Mouse (Mus musculus) hindbrain, postnatal 0 days (tissue): ENCODE data around the gene Grhpr. TPM values are rescaled to one million over a fixed set of nuclear protein-coding genes. Genes with fewer than 3 reads are reported as not detected.

Experiments used
- ATAC-seq: fragments of 200-750 bp; cut with Nextera tagmentation; 2 replicates; pipeline ENCODE4 v1.8.0; 2017; ENCODE audit warnings: mild to moderate bottlenecking, moderate TSS enrichment, moderate library complexity
- DNase-seq: peaks from one replicate; pipeline ENCODE4 v3.0.0-alpha.2; 2015; ENCODE audit warnings: low spot score
- H3K27ac ChIP-seq: fragments of 300-500 bp; sonication (generic); 2 replicates; pipeline ENCODE4 v1.5.1; 2014; ENCODE audit warnings: mild to moderate bottlenecking
- H3K27me3 ChIP-seq: fragments of 300-500 bp; sonication (generic); 2 replicates; pipeline ENCODE4 v1.6.1; 2014; ENCODE audit warnings: low read length, mixed read lengths; ENCODE audit not compliant: insufficient read depth
- H3K36me3 ChIP-seq: fragments of 300-500 bp; sonication (generic); 2 replicates; pipeline ENCODE4 v1.6.1; 2014; ENCODE audit warnings: low read length, mixed read lengths; ENCODE audit not compliant: insufficient read depth
- H3K4me1 ChIP-seq: fragments of 300-500 bp; sonication (generic); 2 replicates; pipeline ENCODE4 v1.6.1; 2014; ENCODE audit warnings: antibody characterized with exemption, low read length, mixed read lengths; ENCODE audit not compliant: insufficient read depth
- H3K4me2 ChIP-seq: fragments of 300-500 bp; sonication (generic); 2 replicates; pipeline ENCODE4 v1.6.1; 2014; ENCODE audit warnings: low read depth, mild to moderate bottlenecking, low read length, moderate library complexity, mixed read lengths
- H3K4me3 ChIP-seq: fragments of 300-500 bp; sonication (generic); 2 replicates; pipeline ENCODE4 v1.5.1; 2014; ENCODE audit warnings: low read length
- H3K9ac ChIP-seq: fragments of 300-500 bp; sonication (generic); replicated peaks from 2 replicates; pipeline ENCODE4 v1.6.1; 2014; ENCODE audit warnings: mild to moderate bottlenecking, low read length, moderate library complexity, mixed read lengths
- H3K9me3 ChIP-seq: fragments of 300-500 bp; sonication (generic); 2 replicates; pipeline ENCODE4 v1.6.1; 2016; ENCODE audit warnings: low read length, mixed read lengths
- CTCF ChIP-seq: IDR thresholded peaks from 2 replicates; pipeline ENCODE4 v1.5.1; 2016; ENCODE audit warnings: antibody characterized with exemption, control low read depth, low read depth
- WGBS: fragments of 180-500 bp; shearing (Covaris S2); extraction: QIAGEN DNeasy Blood & Tissue Kit; methylation state at CpG from one replicate; pipeline ENCODE4 v1.1.7; 2014; 5-methylcytosine and 5-hydroxymethylcytosine counted together
- polyA plus RNA-seq: library from polyadenylated mRNA; unstranded; fragments of >200 nt; fragmentation: Nextera tagmentation; extraction: Ambion mirVana; gene quantifications from 2 replicates; pipeline ENCODE4 v1.2.1, GENCODE M21; 2015
- total RNA-seq: library from RNA; depleted of rRNA; stranded (reverse); fragments of >200 nt; gene quantifications from 2 replicates; pipeline ENCODE4 v1.2.3, GENCODE M21; 2014

Gene Grhpr
- total and polyA plus RNA-seq, 2 experiments from 2014 or later: 17.7 to 36.7 TPM

- peak; percentile 80 for ATAC-seq
- 67% methylated on average over 4 of the region's 4 CpGs for WGBS
- DNase-seq: no peak
Measured at GRCm38 (mm10) chr4:45026459-45026858, 45.3 kb downstream of the Grhpr start.

GRCm38 (mm10) chr4:45032586-45032985, 51.4 kb downstream of the Grhpr start:
- Histone ChIP-seq H3K36me3 (peaks cover 74% of the 10 kb centered on the region), H3K4me1 (no peaks in the 10 kb centered on the region), H3K27ac (no peak overlapping the region), H3K27me3 (no peaks in the 10 kb centered on the region), H3K4me3 (no peak overlapping the region), H3K9ac (no peak overlapping the region), H3K4me2 (no peak overlapping the region), H3K9me3 (no peaks in the 10 kb centered on the region)
- DNase-seq (no peak), ATAC-seq (no peak)
- WGBS: 92% methylated on average over 9 of the region's 9 CpGs
- TF ChIP-seq CTCF: no peak

More at GRCm38 (mm10) chr4:45026459-45026858, 45.3 kb downstream of the Grhpr start:
- TF ChIP-seq CTCF: no peak
- Histone ChIP-seq H3K27me3 (no peaks in the 10 kb centered on the region), H3K9ac (no peak overlapping the region), H3K36me3 (peaks cover 39% of the 10 kb centered on the region), H3K9me3 (no peaks in the 10 kb centered on the region), H3K4me3 (no peak overlapping the region), H3K4me2 (no peak overlapping the region), H3K4me1 (no peaks in the 10 kb centered on the region), H3K27ac (no peak overlapping the region)

- Histone ChIP-seq H3K27me3 (no peaks in the 10 kb centered on the region), H3K9me3 (no peaks in the 10 kb centered on the region), H3K9ac (no peak overlapping the region), H3K4me2 (no peak overlapping the region), H3K4me3 (no peak overlapping the region), H3K27ac (no peak overlapping the region), H3K36me3 (peaks cover 68% of the 10 kb centered on the region), H3K4me1 (no peaks in the 10 kb centered on the region)
- DNase-seq (no peak), ATAC-seq (no peak)
- WGBS: 78% methylated on average over 16 of the region's 16 CpGs
- TF ChIP-seq CTCF: no peak
Measured at GRCm38 (mm10) chr4:45034693-45035628, 53.8 kb downstream of the Grhpr start.

- Histone ChIP-seq H3K27ac (no peak overlapping the region), H3K27me3 (no peaks in the 10 kb centered on the region), H3K9me3 (no peaks in the 10 kb centered on the region), H3K4me3 (no peak overlapping the region), H3K4me1 (no peaks in the 10 kb centered on the region), H3K36me3 (peaks cover 68% of the 10 kb centered on the region), H3K9ac (no peak overlapping the region), H3K4me2 (no peak overlapping the region)
- DNase-seq: no peak
- 92% methylated on average over 10 of the region's 10 CpGs for WGBS
- ATAC-seq: no peak
- TF ChIP-seq CTCF: no peak
Measured at GRCm38 (mm10) chr4:45036048-45036447, 54.9 kb downstream of the Grhpr start.

- 72% methylated on average over 5 of the region's 5 CpGs for WGBS
- Histone ChIP-seq H3K36me3 (peaks cover 72% of the 10 kb centered on the region), H3K9me3 (no peaks in the 10 kb centered on the region), H3K27me3 (no peaks in the 10 kb centered on the region), H3K4me1 (no peaks in the 10 kb centered on the region), H3K4me3 (no peak overlapping the region), H3K27ac (no peak overlapping the region), H3K4me2 (no peak overlapping the region), H3K9ac (no peak overlapping the region)
- TF ChIP-seq CTCF: no peak
- ATAC-seq: no peak
- no peak for DNase-seq
Measured at GRCm38 (mm10) chr4:45036571-45036970, 55.4 kb downstream of the Grhpr start.

GRCm38 (mm10) chr4:45037455-45038410, 56.5 kb downstream of the Grhpr start:
- TF ChIP-seq CTCF: no peak
- Histone ChIP-seq H3K27me3 (no peaks in the 10 kb centered on the region), H3K4me2 (no peak overlapping the region), H3K27ac (no peak overlapping the region), H3K9me3 (no peaks in the 10 kb centered on the region), H3K36me3 (peaks cover 65% of the 10 kb centered on the region), H3K9ac (no peak overlapping the region), H3K4me1 (no peaks in the 10 kb centered on the region), H3K4me3 (no peak overlapping the region)
- no peak for ATAC-seq
- 91% methylated on average over 13 of the region's 13 CpGs for WGBS
- DNase-seq: no peak
